Mouse (Mus musculus): ENCODE results near the gene Sec24d. TPM values are rescaled to one million over a fixed set of nuclear protein-coding genes. Genes with fewer than 3 reads are reported as not detected.
A peak's percentile ranks its signal among the peaks of the same experiment; 100 is the strongest.

The Sec24d gene
- total and polyA plus RNA-seq, 2 experiments from 2014 or later: 11.2 to 24.6 TPM

DNA sequence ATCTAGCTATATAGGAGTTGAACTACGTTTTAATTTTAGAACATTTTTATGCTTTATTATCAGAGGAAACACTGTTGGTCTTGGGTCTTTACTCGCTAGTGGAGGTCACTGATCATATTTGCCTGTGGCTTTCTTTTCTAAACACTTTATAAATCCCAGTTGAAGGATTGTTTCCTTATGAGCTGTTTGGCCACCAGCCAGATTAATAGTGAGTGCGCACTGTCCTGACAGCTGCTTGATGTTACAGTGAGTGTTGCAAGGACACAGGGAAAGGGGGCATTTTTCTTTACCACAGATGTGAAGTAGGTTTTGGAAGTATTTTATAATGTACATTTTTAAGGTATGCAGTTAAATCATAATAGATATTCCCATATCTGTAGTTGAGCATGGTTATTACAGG, 68.2 kb downstream of the Sec24d start:
- WGBS: 61% methylated on average over 3 of the region's 3 CpGs
- Histone ChIP-seq H3K4me3 (ENCODE audit: low read depth, low read length) (no peak overlapping the region), H3K4me1 (ENCODE audit: insufficient read depth, low read length) (no peaks in the 10 kb centered on the region), H3K9ac (replicated peaks; ENCODE audit: low read length, poor library complexity, severe bottlenecking) (no peak overlapping the region), H3K9me3 (ENCODE audit: low read length) (no peaks in the 10 kb centered on the region), H3K4me2 (ENCODE audit: low read depth, low read length, poor library complexity, severe bottlenecking) (no peak overlapping the region), H3K27ac (ENCODE audit: low read depth, low read length) (no peak overlapping the region), H3K36me3 (ENCODE audit: insufficient read depth, low read length) (no peaks in the 10 kb centered on the region), H3K27me3 (ENCODE audit: insufficient read depth, low read length) (no peaks in the 10 kb centered on the region)
- ATAC-seq (ENCODE audit: low FRiP score) (no peak), DNase-seq (ENCODE audit: low spot score) (peak; percentile 54)
- no peak for TF ChIP-seq CTCF (IDR thresholded peaks at IDR 0.05)

DNA sequence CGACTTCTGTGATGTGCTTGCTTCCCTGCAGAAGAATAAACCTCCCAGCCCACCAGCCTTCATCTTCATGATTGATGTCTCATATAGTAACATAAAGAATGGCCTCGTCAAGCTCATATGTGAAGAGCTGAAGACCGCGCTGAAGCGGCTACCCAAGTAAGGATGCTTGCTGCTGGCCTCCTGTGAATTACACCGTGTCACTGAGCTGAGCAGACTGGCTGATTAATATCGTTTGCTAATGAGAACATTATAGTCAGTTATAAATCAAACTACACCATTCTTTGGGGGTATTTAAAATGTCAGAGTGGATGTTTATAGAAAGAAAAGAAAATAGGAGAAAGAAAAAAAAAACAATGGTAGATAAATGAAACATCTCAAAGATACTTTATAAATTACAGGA, 69.2 kb downstream of the Sec24d start:
- H3K9ac ChIP-seq (replicated peaks; ENCODE audit: low read length, poor library complexity, severe bottlenecking): no peak overlapping the region
- H3K36me3 ChIP-seq (ENCODE audit: insufficient read depth, low read length): no peaks in the 10 kb centered on the region
- no peak overlapping the region for H3K4me2 ChIP-seq (ENCODE audit: low read depth, low read length, poor library complexity, severe bottlenecking)
- H3K27me3 ChIP-seq (ENCODE audit: insufficient read depth, low read length): no peaks in the 10 kb centered on the region
- 84% methylated on average over 7 of the region's 7 CpGs for WGBS
- ATAC-seq (ENCODE audit: low FRiP score) (no peak), DNase-seq (ENCODE audit: low spot score) (no peak)
- no peak overlapping the region for H3K27ac ChIP-seq (ENCODE audit: low read depth, low read length)
- TF ChIP-seq CTCF (IDR thresholded peaks at IDR 0.05): no peak
- no peaks in the 10 kb centered on the region for H3K4me1 ChIP-seq (ENCODE audit: insufficient read depth, low read length)
- H3K4me3 ChIP-seq (ENCODE audit: low read depth, low read length): no peak overlapping the region
- H3K9me3 ChIP-seq (ENCODE audit: low read length): no peaks in the 10 kb centered on the region

GRCm38 (mm10) chr3:123336951-123337350, 69.7 kb downstream of the Sec24d start:
- DNase-seq (ENCODE audit: low spot score) (no peak), ATAC-seq (ENCODE audit: low FRiP score) (no peak)
- Histone ChIP-seq H3K27ac (ENCODE audit: low read depth, low read length) (no peak overlapping the region), H3K9me3 (ENCODE audit: low read length) (no peaks in the 10 kb centered on the region), H3K27me3 (ENCODE audit: insufficient read depth, low read length) (no peaks in the 10 kb centered on the region), H3K9ac (replicated peaks; ENCODE audit: low read length, poor library complexity, severe bottlenecking) (no peak overlapping the region), H3K36me3 (ENCODE audit: insufficient read depth, low read length) (no peaks in the 10 kb centered on the region), H3K4me3 (ENCODE audit: low read depth, low read length) (no peak overlapping the region), H3K4me1 (ENCODE audit: insufficient read depth, low read length) (no peaks in the 10 kb centered on the region), H3K4me2 (ENCODE audit: low read depth, low read length, poor library complexity, severe bottlenecking) (no peak overlapping the region)
- TF ChIP-seq CTCF (IDR thresholded peaks at IDR 0.05): no peak
- 80% methylated on average over 5 of the region's 5 CpGs for WGBS

- H3K36me3 ChIP-seq (ENCODE audit: insufficient read depth, low read length): no peaks in the 10 kb centered on the region
- ATAC-seq (ENCODE audit: low FRiP score) (no peak), DNase-seq (ENCODE audit: low spot score) (no peak)
- H3K9me3 ChIP-seq (ENCODE audit: low read length): no peaks in the 10 kb centered on the region
- no peak overlapping the region for H3K27ac ChIP-seq (ENCODE audit: low read depth, low read length)
- TF ChIP-seq CTCF (IDR thresholded peaks at IDR 0.05): no peak
- H3K4me3 ChIP-seq (ENCODE audit: low read depth, low read length): no peak overlapping the region
- no peak overlapping the region for H3K4me2 ChIP-seq (ENCODE audit: low read depth, low read length, poor library complexity, severe bottlenecking)
- H3K9ac ChIP-seq (replicated peaks; ENCODE audit: low read length, poor library complexity, severe bottlenecking): no peak overlapping the region
- WGBS: 73% methylated on average over 6 of the region's 6 CpGs
- H3K27me3 ChIP-seq (ENCODE audit: insufficient read depth, low read length): no peaks in the 10 kb centered on the region
- H3K4me1 ChIP-seq (ENCODE audit: insufficient read depth, low read length): no peaks in the 10 kb centered on the region
Observed at GRCm38 (mm10) chr3:123337853-123338252, 70.6 kb downstream of the Sec24d start.

GRCm38 (mm10) chr3:123338666-123339195, 71.5 kb downstream of the Sec24d start:
- no peak overlapping the region for H3K4me2 ChIP-seq (ENCODE audit: low read depth, low read length, poor library complexity, severe bottlenecking)
- WGBS: 67% methylated on average over 12 of the region's 12 CpGs
- no peak for DNase-seq (ENCODE audit: low spot score)

DNA sequence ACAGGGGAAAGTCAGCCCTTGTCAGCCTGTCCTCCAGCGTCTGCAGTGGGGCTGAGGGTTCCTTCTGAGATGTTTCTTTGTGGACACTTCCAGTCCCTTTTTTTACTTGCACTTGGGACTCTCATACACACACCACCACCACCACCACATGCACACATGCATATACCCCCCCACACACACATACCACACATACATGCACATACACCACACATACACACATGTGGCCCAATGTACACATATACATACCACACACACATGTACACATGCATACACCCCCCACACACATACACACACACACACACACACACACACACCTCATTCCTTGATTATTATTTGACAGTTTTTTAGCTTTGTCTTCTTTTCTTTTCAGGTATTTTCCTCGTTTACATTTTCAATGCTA, 73.8 kb downstream of the Sec24d start:
- Histone ChIP-seq H3K9ac (replicated peaks; ENCODE audit: low read length, poor library complexity, severe bottlenecking) (no peak overlapping the region), H3K9me3 (ENCODE audit: low read length) (no peaks in the 10 kb centered on the region), H3K4me1 (ENCODE audit: insufficient read depth, low read length) (no peaks in the 10 kb centered on the region), H3K4me3 (ENCODE audit: low read depth, low read length) (no peak overlapping the region), H3K27ac (ENCODE audit: low read depth, low read length) (no peak overlapping the region), H3K27me3 (ENCODE audit: insufficient read depth, low read length) (no peaks in the 10 kb centered on the region), H3K4me2 (ENCODE audit: low read depth, low read length, poor library complexity, severe bottlenecking) (no peak overlapping the region), H3K36me3 (ENCODE audit: insufficient read depth, low read length) (no peaks in the 10 kb centered on the region)
- ATAC-seq (ENCODE audit: low FRiP score) (no peak), DNase-seq (ENCODE audit: low spot score) (no peak)
- no peak for TF ChIP-seq CTCF (IDR thresholded peaks at IDR 0.05)
- 89% methylated on average over 2 of the region's 2 CpGs for WGBS

More at GRCm38 (mm10) chr3:123338666-123339195, 71.5 kb downstream of the Sec24d start:
- H3K9ac ChIP-seq (replicated peaks; ENCODE audit: low read length, poor library complexity, severe bottlenecking): no peak overlapping the region
- H3K27me3 ChIP-seq (ENCODE audit: insufficient read depth, low read length): no peaks in the 10 kb centered on the region
- H3K9me3 ChIP-seq (ENCODE audit: low read length): no peaks in the 10 kb centered on the region
- H3K27ac ChIP-seq (ENCODE audit: low read depth, low read length): no peak overlapping the region
- TF ChIP-seq CTCF (IDR thresholded peaks at IDR 0.05): no peak
- ATAC-seq (ENCODE audit: low FRiP score): no peak
- H3K4me3 ChIP-seq (ENCODE audit: low read depth, low read length): no peak overlapping the region
- no peaks in the 10 kb centered on the region for H3K4me1 ChIP-seq (ENCODE audit: insufficient read depth, low read length)
- H3K36me3 ChIP-seq (ENCODE audit: insufficient read depth, low read length): no peaks in the 10 kb centered on the region
